Mouse (Mus musculus) heart, postnatal 25 days (tissue): ENCODE measurements around the gene Mpv17l2. TPM values are rescaled to one million over a fixed set of nuclear protein-coding genes. Genes with fewer than 3 reads are reported as not detected.

Source experiments
- DNase-seq: peaks from one replicate; pipeline ENCODE4 v3.0.0; 2022; ENCODE audit warnings: low spot score
- intact Hi-C: fragments of 180-260 bp; cut with DNase I; formaldehyde crosslinking; loops from one replicate; pipeline ENCODE4 v1.15.1; 2025
- total RNA-seq, 2 experiments: library from RNA; stranded (reverse); gene quantifications; 2 replicates each; pipeline ENCODE4 v1.2.3; 2021

The Mpv17l2 gene
- total RNA-seq, 2 experiments from 2014 or later: 26.7 to 28.0 TPM

DNA sequence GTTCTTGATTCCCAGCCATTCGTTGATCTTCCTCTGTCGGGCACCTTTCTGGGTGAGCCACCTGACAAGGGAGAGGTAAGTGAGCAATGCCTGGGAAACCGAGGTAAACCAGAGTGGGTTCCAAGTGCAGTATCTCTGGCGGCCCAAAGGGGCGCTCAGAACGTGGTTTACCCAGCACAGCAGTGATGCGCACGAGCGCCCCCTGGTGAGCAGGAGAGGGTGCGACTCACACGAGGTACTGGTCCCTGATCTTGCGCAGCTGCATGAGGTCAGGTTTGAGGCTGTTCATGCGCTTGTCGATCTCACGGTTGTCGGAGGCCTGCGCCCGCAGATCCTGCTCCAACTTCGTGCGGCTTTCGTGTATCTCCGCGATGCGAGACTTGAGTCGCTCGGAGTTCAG, 8.6 kb upstream of the Mpv17l2 start:
- intact Hi-C loops: loop anchor here (1.0 to 10.0 kb wide), 3 partner anchors 49 to 235 kb away; partner anchors contain the start of gene Ell
- peak; percentile 80 for DNase-seq

GRCm38 (mm10) chr8:70768956-70769355, 8.2 kb upstream of the Mpv17l2 start:
- intact Hi-C loops: loop anchor here (1.0 to 10.0 kb wide), 3 partner anchors 49 to 234 kb away; partner anchors contain the start of gene Ell
- DNase-seq: no peak

DNA sequence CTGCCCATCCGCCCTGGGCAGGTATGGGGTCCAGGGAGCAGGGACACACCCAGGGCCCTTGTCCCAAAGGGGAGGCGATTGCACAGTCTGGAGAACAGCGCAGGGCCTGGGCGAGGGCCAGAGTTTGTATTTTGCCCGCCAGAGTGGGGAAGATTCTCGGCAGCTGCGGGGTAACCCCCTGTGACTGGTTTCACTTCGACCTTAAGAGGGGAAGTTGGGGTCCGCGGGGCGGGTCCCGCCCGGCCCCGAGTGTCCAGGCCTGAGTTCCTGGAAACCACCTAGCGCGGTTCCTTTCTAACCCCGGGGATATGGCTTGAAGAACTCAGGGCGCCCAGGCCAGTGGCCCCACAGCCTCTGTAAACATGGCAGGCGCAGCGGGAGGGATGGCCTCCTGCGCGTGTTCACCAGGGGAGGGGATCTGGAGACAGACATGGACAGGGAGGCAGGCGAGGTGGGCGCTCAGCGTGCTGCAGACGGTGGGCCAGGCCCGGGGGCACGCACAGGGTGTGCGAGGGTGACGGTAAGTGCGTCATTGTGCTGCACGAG, 7.6 kb upstream of the Mpv17l2 start:
- intact Hi-C loops: loop anchor here (5.0 to 10.0 kb wide), 2 partner anchors 74 to 234 kb away; partner anchors contain the start of gene Ell
- DNase-seq: no peak

DNA sequence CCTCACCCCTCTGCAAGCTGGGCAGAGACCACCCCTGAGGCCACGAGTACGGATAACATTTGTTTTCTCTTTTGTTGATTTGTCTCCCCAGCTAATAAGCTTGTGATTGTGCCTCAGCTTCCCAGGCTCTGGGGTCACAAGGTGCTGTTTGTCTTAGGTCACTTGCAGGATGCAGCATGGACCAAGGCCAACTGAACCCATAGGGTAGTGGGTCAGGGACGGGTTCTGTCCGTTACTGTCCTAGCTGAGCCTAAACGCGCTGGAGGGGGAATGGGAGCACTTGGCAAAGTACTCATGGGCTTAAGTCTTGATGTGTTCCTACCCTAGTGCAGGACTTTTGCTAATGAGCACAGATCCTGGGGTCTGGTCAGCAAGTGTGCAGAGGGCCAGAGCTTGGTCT, 6.8 kb upstream of the Mpv17l2 start:
- intact Hi-C loops: loop anchor here (5.0 to 10.0 kb wide), 2 partner anchors 75 to 233 kb away; partner anchors contain the start of gene Ell

DNA sequence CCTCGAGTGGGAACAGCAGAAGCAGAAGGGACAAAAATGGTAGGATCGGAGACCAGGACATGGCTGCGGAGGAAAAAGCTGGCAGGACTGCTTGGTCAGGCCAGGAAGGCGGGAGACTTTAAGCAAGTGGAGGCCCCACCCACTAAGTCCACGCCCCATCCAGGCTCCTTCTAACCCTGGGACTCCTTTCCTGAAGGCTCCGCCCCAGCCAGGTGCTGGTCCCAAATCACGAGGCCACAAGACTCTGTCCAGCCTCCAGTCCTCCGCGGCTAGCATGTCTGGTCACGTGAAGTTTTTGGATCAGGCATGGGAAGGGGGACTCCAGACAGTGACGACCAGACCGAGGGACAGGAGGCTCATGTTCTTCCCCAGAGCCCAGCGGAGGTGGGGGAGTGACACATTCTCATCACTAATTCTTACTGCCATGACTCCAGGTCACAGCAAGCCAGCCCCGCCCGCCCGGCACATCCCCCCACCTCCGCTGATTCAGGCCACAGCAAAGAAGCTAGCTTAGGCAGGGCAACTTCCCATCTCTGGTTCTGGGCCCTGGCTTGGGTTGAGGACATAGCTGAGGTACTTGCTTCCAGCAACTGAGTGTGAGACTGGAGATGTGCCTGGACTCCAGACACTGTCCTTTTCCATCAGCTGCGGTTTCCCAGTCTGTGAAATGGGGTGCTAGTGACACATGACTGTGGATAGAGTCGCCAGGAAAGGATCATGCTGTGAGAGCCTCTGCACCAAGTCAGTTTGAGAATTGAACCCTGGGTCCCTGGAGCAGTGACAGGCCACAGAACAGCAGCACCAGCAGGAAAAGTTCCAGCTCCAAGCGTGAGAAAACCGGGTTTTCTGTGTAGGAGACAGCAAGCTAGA, 6.1 kb upstream of the Mpv17l2 start:
- intact Hi-C loops: loop anchor here (5.0 to 10.0 kb wide), 2 partner anchors 75 to 232 kb away; partner anchors contain the start of gene Ell
- DNase-seq: peak; percentile 66

More for the DNA sequence above, 6.8 kb upstream of the Mpv17l2 start:
- DNase-seq: no peak

DNA sequence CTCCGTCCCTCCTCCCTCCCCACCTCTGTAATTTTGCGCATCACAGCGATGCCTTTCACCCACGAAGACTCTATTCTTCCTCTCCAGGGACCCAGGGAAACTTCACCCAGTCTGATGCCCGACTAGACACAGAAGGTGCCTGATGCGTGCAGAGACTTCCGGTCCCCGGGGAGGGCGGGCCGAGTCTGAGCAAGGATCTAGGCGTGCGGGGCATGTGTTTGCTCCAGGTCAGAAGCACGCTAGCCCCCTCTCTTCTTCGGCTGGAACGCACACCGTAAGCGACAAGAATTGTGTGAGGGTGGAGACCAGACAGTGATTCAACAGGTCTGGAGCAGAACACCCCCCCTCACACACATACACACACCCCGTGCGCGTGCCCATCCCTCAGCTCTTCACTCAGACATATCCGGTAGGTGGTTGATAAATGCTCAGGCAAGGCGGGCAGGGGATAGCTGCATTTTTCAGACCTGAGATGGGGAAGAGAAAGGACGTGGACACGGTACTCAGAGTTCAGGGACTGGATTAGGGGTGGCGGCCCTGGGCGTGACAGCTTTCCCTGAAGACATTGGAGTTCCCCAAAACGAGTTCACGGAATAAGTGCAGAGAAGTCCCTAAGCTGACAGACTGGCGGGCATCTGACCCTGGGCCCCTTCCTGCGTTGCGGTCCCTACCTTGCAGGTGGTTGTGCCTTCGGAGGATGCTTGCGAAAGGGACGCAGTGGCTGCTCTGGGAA, 5.3 kb upstream of the Mpv17l2 start:
- DNase-seq: no peak
- intact Hi-C loops: loop anchor here (5.0 to 10.0 kb wide), 2 partner anchors 76 to 231 kb away; partner anchors contain the start of gene Ell

GRCm38 (mm10) chr8:70765329-70765728, 4.6 kb upstream of the Mpv17l2 start:
- intact Hi-C loops: loop anchor here (5.0 to 10.0 kb wide), 2 partner anchors 77 to 231 kb away; partner anchors contain the start of gene Ell
- DNase-seq: no peak

GRCm38 (mm10) chr8:70764676-70765075, 3.9 kb upstream of the Mpv17l2 start:
- no peak for DNase-seq
- intact Hi-C loops: loop anchor here (5.0 to 10.0 kb wide), 2 partner anchors 78 to 230 kb away; partner anchors contain the start of gene Ell

DNA sequence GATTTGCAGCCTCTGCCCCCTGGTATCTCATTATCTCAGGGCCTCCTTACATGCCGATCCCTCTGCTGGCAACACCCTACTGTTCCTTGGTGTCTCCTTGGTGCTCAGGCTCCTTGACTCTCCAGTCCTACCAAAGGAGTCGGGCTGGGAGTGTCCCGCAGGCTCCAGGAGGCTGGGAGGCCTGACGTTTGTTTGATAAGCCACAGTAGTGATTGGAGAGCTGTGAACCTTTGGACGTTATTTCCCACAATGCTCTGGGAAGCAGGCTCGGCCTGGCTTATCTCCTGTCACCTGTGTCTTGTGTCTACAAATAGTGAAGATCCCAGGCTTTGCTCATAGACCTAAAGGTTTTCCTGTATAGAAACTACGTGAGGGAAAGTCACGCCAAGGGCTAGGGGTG, 3.3 kb upstream of the Mpv17l2 start:
- no peak for DNase-seq
- intact Hi-C loops: loop anchor here (10.0 kb wide), 1 partner anchor 229 kb away; the partner anchor contains the start of gene Ell

- DNase-seq: no peak
- intact Hi-C loops: loop anchor here (10.0 kb wide), 1 partner anchor 229 kb away; the partner anchor contains the start of gene Ell
Observed at GRCm38 (mm10) chr8:70763354-70763753, 2.6 kb upstream of the Mpv17l2 start.

- no peak for DNase-seq
- intact Hi-C loops: loop anchor here (10.0 kb wide), 1 partner anchor 227 kb away; the partner anchor contains the start of gene Ell
Observed at GRCm38 (mm10) chr8:70762118-70762517, 1.4 kb upstream of the Mpv17l2 start.

- DNase-seq: no peak
- intact Hi-C loops: loop anchor here (10.0 kb wide), 1 partner anchor 226 kb away; the partner anchor contains the start of gene Ell
Observed at GRCm38 (mm10) chr8:70760350-70760749, 396 bp downstream of the Mpv17l2 start.

- intact Hi-C loops: loop anchor here (5.0 kb wide), 1 partner anchor 147 kb away; no protein-coding TSS in a partner anchor
Observed at GRCm38 (mm10) chr8:70758616-70759561, 1.9 kb downstream of the Mpv17l2 start.

DNA sequence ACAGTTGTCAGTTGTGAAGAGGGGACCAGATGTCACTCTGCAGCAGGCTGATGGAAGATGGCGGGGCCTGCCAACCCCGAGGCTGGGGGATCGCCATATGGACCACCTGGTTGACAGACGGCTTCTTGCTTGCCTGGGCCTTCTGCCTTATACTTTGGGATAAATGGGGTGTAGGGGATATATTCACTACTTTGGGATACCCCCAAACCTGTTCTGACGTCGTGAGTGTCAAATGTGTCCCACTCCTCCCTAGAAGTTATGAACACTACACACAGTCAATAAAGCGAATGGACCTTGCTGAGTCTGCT, 2.5 kb downstream of the Mpv17l2 start:
- intact Hi-C loops: loop anchor here (5.0 kb wide), 1 partner anchor 146 kb away; no protein-coding TSS in a partner anchor

More at GRCm38 (mm10) chr8:70758616-70759561, 1.9 kb downstream of the Mpv17l2 start:
- no peak for DNase-seq

GRCm38 (mm10) chr8:70757523-70758307, 3.0 kb downstream of the Mpv17l2 start:
- DNase-seq: no peak

More for the DNA sequence above, 2.5 kb downstream of the Mpv17l2 start:
- no peak for DNase-seq

DNA sequence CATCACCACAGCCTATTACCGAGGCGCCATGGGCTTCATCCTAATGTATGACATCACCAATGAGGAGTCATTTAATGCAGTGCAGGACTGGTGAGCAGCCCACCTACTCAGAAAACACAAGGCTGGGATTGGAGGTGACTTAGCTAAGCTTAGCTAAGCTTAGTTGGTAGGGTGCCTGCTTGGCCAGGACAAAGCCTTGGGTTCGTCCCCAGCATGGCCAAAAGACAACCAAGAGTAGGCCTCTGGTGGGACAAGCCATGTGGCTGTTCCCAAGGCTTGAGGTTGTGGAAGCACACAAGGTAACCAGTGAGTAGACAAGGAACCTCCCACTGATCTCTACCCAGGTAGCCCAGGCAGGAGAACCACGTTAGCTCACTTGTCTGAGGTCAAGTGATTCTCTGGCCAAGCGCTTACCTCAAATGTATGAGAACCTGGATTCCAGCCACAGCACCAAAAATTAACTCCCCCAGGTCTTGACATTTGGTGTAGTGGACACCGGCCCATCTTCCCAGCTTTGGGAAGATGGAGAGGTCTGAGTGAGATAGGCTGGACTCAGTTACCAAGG, 4.2 kb downstream of the Mpv17l2 start:
- intact Hi-C loops: loop anchor here (5.0 kb wide), 1 partner anchor 144 kb away; no protein-coding TSS in a partner anchor
- no peak for DNase-seq

More at GRCm38 (mm10) chr8:70757523-70758307, 3.0 kb downstream of the Mpv17l2 start:
- intact Hi-C loops: loop anchor here (5.0 kb wide), 1 partner anchor 145 kb away; no protein-coding TSS in a partner anchor
